Mouse (Mus musculus) myocyte (in vitro differentiated cells): ENCODE measurements around the gene Zw10. TPM values are rescaled to one million over a fixed set of nuclear protein-coding genes. Genes with fewer than 3 reads are reported as not detected.

Source experiments
- H3K27me3 ChIP-seq: one replicate; pipeline ENCODE4 v1.6.1; 2011; ENCODE audit not compliant: control insufficient read depth, insufficient read depth, insufficient read length
- H3K36me3 ChIP-seq: one replicate; pipeline ENCODE4 v1.6.1; 2011; ENCODE audit not compliant: control insufficient read depth, insufficient read depth
- H3K4me2 ChIP-seq: one replicate; pipeline ENCODE4 v1.6.1; 2011; ENCODE audit warnings: low read depth, control low read depth
- H3K4me3 ChIP-seq: one replicate; pipeline ENCODE4 v1.5.1; 2011; ENCODE audit warnings: mild to moderate bottlenecking, control low read depth, moderate library complexity
- H3K79me2 ChIP-seq: one replicate; pipeline ENCODE4 v1.6.1; 2011; ENCODE audit not compliant: control insufficient read depth, insufficient read depth
- H3ac ChIP-seq: one replicate; pipeline ENCODE4 v1.6.1; 2011; ENCODE audit not compliant: control insufficient read depth, insufficient read length
- CEBPB ChIP-seq: IDR thresholded peaks from 2 replicates; pipeline ENCODE4 v1.6.1; 2011; ENCODE audit warnings: mild to moderate bottlenecking, moderate library complexity; ENCODE audit not compliant: poor library complexity, insufficient read depth, severe bottlenecking
- E2F4 ChIP-seq: IDR thresholded peaks from one replicate; pipeline ENCODE4 v1.6.1; 2011; ENCODE audit warnings: mild to moderate bottlenecking, control low read depth, moderate library complexity; ENCODE audit not compliant: insufficient read depth
- MAX ChIP-seq: IDR thresholded peaks from one replicate; pipeline ENCODE4 v1.6.1; 2011; ENCODE audit warnings: low read depth, mild to moderate bottlenecking, control low read depth
- MYOD1 ChIP-seq, 3 experiments: IDR thresholded peaks; one replicate each; pipeline ENCODE4 v1.6.1; 2011; ENCODE audit warnings: control low read depth in 2 of 3, low read depth in 2 of 3, mild to moderate bottlenecking in 2 of 3, moderate library complexity in 1 of 3; ENCODE audit not compliant: insufficient read length in 2 of 3, control insufficient read depth in 1 of 3
- MYOG ChIP-seq, 3 experiments: IDR thresholded peaks; one replicate each; pipeline ENCODE4 v1.6.1; 2011; ENCODE audit warnings: control low read depth in 2 of 3, low read depth in 2 of 3, mild to moderate bottlenecking in 2 of 3; ENCODE audit not compliant: insufficient read length in 2 of 3, control insufficient read depth in 1 of 3, insufficient read depth in 1 of 3
- POLR2A ChIP-seq: IDR thresholded peaks from one replicate; pipeline ENCODE4 v1.6.1; 2011; ENCODE audit warnings: low read depth, mild to moderate bottlenecking, control low read depth, moderate library complexity; ENCODE audit not compliant: insufficient read length
- POLR2AphosphoS2 ChIP-seq: IDR thresholded peaks from one replicate; pipeline ENCODE4 v1.6.1; 2011; ENCODE audit warnings: low read depth, control low read depth; ENCODE audit not compliant: insufficient read length
- REST ChIP-seq: IDR thresholded peaks from one replicate; pipeline ENCODE4 v1.6.1; 2011; ENCODE audit warnings: mild to moderate bottlenecking, control low read depth, moderate library complexity; ENCODE audit not compliant: insufficient read depth, insufficient read length
- SRF ChIP-seq: IDR thresholded peaks from one replicate; pipeline ENCODE4 v1.6.1; 2011; ENCODE audit warnings: low read depth; ENCODE audit not compliant: control insufficient read depth, insufficient read length
- TCF12 ChIP-seq: IDR thresholded peaks from one replicate; pipeline ENCODE4 v1.6.1; 2011; ENCODE audit warnings: mild to moderate bottlenecking, control low read depth; ENCODE audit not compliant: poor library complexity, insufficient read depth, severe bottlenecking
- TCF3 ChIP-seq: IDR thresholded peaks from one replicate; pipeline ENCODE4 v1.6.1; 2011; ENCODE audit warnings: low read depth, control low read depth; ENCODE audit not compliant: insufficient read length
- USF1 ChIP-seq: IDR thresholded peaks from one replicate; pipeline ENCODE4 v1.6.1; 2011; ENCODE audit warnings: low read depth, mild to moderate bottlenecking, control low read depth, moderate library complexity
- polyA plus RNA-seq: library from polyadenylated mRNA; unstranded; fragments of >200 nt; fragmentation: generic; extraction: Trizol; gene quantifications from one replicate; pipeline ENCODE4 v1.2.1, GENCODE M21; 2012; ENCODE audit warnings: missing spikeins

Gene Zw10
- polyA plus RNA-seq, 1 experiment, result 10.2 TPM

GRCm38 (mm10) chr9:49110476-49111220 lies 55.2 kb downstream of the Zw10 start:
- no peak overlapping the region for H3ac ChIP-seq
- H3K4me2 ChIP-seq, result peak overlapping the region; percentile 6
- no peaks in the 10 kb centered on the region for H3K27me3 ChIP-seq
- no peak for TF ChIP-seq CEBPB
- no peak for TF ChIP-seq MYOG (IDR thresholded peaks at IDR 0.05; ENCODE audit: control insufficient read depth in 1 of 3, insufficient read depth in 1 of 3, insufficient read length in 2 of 3, low read depth in 2 of 3)
- no peaks in the 10 kb centered on the region for H3K36me3 ChIP-seq
- H3K4me3 ChIP-seq, result no peak overlapping the region
- no peaks in the 10 kb centered on the region for H3K79me2 ChIP-seq

DNA sequence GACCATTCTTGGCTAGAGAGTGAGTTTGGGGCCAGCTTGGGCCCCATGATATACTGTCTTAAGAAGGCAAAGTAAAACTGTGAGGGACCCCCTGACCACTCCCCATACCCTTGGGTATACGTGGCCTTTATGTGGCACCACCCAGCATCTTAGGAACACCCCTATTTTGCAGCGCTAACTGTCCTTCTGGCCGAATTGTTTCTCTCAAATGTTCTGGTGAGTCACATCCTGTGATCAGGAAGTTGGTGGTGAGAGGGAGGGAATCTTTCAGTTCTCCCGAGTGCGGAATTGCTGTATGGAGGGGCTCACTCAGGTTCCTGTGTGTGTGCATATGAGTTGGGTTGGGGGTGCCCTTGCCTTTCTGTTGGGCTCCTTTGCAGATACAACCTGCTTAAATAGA lies 55.9 kb downstream of the Zw10 start:
- no peak overlapping the region for H3K4me2 ChIP-seq
- H3K4me3 ChIP-seq, result no peak overlapping the region
- no peaks in the 10 kb centered on the region for H3K79me2 ChIP-seq
- no peak overlapping the region for H3ac ChIP-seq
- H3K27me3 ChIP-seq, result no peaks in the 10 kb centered on the region
- no peak for TF ChIP-seq SRF
- no peak for TF ChIP-seq USF1
- no peak for TF ChIP-seq MYOD1 (IDR thresholded peaks at IDR 0.05; ENCODE audit: control insufficient read depth in 1 of 3, insufficient read length in 2 of 3, low read depth in 2 of 3)
- TF ChIP-seq POLR2A, result no peak
- TF ChIP-seq POLR2AphosphoS2, result no peak
- TF ChIP-seq MAX, result no peak
- TF ChIP-seq MYOG (IDR thresholded peaks at IDR 0.05; ENCODE audit: control insufficient read depth in 1 of 3, insufficient read depth in 1 of 3, insufficient read length in 2 of 3, low read depth in 2 of 3), result no peak
- no peak for TF ChIP-seq REST
- no peak for TF ChIP-seq TCF12
- TF ChIP-seq CEBPB, result no peak
- no peak for TF ChIP-seq E2F4
- TF ChIP-seq TCF3, result no peak
- no peaks in the 10 kb centered on the region for H3K36me3 ChIP-seq

DNA sequence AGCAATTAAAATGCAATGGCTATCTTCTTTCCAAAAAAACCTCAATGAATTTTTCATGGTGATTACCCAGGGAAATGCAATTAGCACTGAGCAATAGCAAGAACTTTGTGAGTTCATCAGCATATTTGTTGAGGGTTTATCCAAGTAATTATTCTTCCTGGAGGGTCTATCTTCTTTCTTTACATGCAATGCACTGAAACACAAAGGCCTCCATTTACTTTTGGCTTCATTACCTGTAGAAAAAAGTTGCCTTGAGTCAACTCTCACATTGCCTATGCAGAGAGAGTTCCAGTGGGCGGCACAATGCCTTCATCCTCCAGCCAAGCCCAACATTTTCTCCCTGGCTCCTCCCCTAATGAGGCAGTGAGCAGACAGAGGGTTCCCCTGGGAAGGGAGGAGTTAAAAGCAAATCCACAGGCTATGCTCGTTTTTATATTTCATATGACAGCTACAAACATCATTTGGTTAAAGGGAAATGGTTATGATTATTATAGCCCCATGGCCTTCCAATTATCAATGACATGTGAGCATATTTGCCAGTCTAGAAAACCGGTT lies 62.9 kb downstream of the Zw10 start:
- Histone ChIP-seq H3K36me3 (no peaks in the 10 kb centered on the region), H3K27me3 (no peaks in the 10 kb centered on the region)
- TF ChIP-seq POLR2AphosphoS2, result no peak
- TF ChIP-seq MAX, result no peak
- no peak for TF ChIP-seq E2F4
- no peak for TF ChIP-seq TCF3
- no peak for TF ChIP-seq POLR2A
- TF ChIP-seq TCF12, result no peak
- no peak for TF ChIP-seq REST
- TF ChIP-seq USF1, result no peak
- no peak for TF ChIP-seq MYOG (IDR thresholded peaks at IDR 0.05; ENCODE audit: control insufficient read depth in 1 of 3, insufficient read depth in 1 of 3, insufficient read length in 2 of 3, low read depth in 2 of 3)
- no peak for TF ChIP-seq CEBPB
- no peak for TF ChIP-seq SRF

GRCm38 (mm10) chr9:49119759-49120158 lies 64.3 kb downstream of the Zw10 start:
- no peaks in the 10 kb centered on the region for H3K79me2 ChIP-seq
- TF ChIP-seq POLR2A (no peak), SRF (no peak), CEBPB (no peak), POLR2AphosphoS2 (no peak), E2F4 (no peak), REST (no peak), USF1 (no peak), MAX (no peak), MYOG (IDR thresholded peaks at IDR 0.05; ENCODE audit: control insufficient read depth in 1 of 3, insufficient read depth in 1 of 3, insufficient read length in 2 of 3, low read depth in 2 of 3) (no peak), TCF12 (no peak), MYOD1 (IDR thresholded peaks at IDR 0.05; ENCODE audit: control insufficient read depth in 1 of 3, insufficient read length in 2 of 3, low read depth in 2 of 3) (no peak), TCF3 (no peak)

More for the DNA sequence above, 62.9 kb downstream of the Zw10 start:
- H3K79me2 ChIP-seq, result no peaks in the 10 kb centered on the region
- no peak overlapping the region for H3K4me2 ChIP-seq
- no peak overlapping the region for H3ac ChIP-seq
- H3K4me3 ChIP-seq, result no peak overlapping the region

More at GRCm38 (mm10) chr9:49119759-49120158, 64.3 kb downstream of the Zw10 start:
- Histone ChIP-seq H3K27me3 (no peaks in the 10 kb centered on the region), H3K4me2 (no peak overlapping the region), H3ac (no peak overlapping the region), H3K4me3 (no peak overlapping the region), H3K36me3 (no peaks in the 10 kb centered on the region)
